Mouse (Mus musculus) lung, adult 2 months (tissue): Measurements from ENCODE around the gene Cmklr1.

ENCODE experiments used
- CTCF ChIP-seq: fragments of 200-500 bp; IDR thresholded peaks from 2 replicates; pipeline ENCODE4 v1.5.1; 2011; ENCODE audit warnings: mild to moderate bottlenecking, low read length, control low read depth; ENCODE audit not compliant: insufficient read depth
- POLR2A ChIP-seq: fragments of 200-500 bp; IDR thresholded peaks from 2 replicates; pipeline ENCODE4 v1.6.1; 2011; ENCODE audit warnings: low read depth, mild to moderate bottlenecking, control low read depth, low read length, borderline replicate concordance; ENCODE audit errors: extremely low read depth

DNA sequence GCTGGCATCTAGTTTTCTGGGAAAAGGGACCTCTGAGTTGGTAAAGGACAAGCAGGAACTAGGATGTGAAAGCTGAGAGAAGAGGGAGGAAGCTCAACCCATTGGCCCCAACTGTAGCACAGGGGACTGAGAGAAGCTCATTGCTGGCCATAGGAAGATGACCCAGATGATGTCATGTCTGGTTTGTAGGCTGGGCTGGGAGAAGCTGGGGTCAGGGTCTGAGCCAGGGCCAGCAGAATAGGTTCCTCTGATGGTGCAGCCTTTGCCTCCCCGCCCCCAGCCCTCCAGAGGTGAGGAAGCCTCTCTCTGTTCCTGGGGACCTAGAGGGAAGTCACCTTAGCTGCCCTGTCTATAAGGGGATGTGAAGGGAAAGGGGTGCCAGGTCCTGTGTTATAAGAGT lies 31.1 kb downstream of the Cmklr1 start:
- TF ChIP-seq POLR2A (no peak), CTCF (no peak)
